Mouse (Mus musculus) thymus, postnatal 4 days (tissue): Measurements from ENCODE around the gene Stk33.

Experiments used
- DNase-seq: peaks from one replicate; pipeline ENCODE4 v3.0.0; 2021

Stk33 gene

GRCm38 (mm10) chr7:109347241-109347640 is 91.6 kb downstream of the Stk33 start:
- no peak for DNase-seq

DNA sequence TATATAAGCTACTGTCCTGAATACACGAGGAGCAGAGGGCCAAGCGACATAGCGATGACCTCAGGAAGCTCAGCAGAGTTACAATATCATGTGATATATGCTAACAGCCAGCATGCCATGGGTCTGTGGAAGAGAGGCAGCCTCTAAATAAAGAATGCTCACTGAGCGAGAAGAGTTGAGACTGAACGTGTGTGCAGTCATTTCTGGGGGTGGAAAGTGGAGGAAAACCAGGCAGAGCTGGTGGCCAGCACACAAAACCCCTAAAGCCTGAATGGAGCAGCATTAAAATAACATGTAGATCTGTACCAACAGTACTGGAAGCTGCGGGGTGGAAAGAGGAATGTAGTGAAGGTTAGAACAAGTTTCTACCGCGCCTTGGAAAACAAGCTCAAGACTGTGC is 107.2 kb downstream of the Stk33 start:
- no peak for DNase-seq

GRCm38 (mm10) chr7:109328772-109329171 is 110.1 kb downstream of the Stk33 start:
- DNase-seq = no peak

DNA sequence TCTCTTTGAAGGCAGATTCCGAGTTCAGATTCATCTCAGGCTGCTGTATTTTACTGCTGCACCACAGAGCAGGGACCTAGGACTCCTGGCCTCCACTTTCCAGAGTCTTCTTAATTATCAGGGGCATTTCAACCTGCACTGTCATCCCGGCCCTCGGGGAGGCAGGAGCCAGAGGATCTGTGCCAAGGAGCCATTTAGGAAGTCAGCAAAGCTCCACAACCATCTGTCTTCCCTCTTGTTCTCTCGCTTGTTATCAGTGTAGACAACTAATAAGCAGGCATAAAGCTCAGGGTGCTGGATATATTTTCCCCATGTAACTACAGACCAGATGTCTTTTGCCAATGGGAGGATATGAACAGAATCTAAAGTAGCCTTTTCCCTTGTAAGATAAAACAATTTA is 112.1 kb downstream of the Stk33 start:
- no peak for DNase-seq

- DNase-seq = no peak
Measured at GRCm38 (mm10) chr7:109325731-109326130, 113.2 kb downstream of the Stk33 start.

- DNase-seq = no peak
Measured at GRCm38 (mm10) chr7:109325169-109325568, 113.7 kb downstream of the Stk33 start.

DNA sequence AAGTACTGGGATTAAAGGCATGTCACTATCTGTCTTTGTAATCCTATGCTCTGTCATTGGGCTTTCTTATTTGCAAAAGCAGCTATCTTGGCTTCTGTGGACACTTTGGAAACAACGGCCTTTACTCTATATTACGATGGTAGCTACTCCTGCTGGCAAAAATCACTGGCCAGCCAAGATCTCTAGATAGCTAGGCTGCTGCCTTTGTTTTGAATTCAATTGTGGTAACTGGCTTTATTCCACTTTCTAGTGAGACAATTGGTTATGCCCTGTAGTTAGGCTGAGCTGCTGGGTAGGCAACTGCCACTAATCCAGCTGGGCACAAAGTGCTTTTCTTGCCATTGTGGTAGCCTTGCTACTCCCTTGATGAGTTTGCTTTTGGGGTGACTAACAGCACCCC is 129.4 kb downstream of the Stk33 start:
- DNase-seq = no peak

DNA sequence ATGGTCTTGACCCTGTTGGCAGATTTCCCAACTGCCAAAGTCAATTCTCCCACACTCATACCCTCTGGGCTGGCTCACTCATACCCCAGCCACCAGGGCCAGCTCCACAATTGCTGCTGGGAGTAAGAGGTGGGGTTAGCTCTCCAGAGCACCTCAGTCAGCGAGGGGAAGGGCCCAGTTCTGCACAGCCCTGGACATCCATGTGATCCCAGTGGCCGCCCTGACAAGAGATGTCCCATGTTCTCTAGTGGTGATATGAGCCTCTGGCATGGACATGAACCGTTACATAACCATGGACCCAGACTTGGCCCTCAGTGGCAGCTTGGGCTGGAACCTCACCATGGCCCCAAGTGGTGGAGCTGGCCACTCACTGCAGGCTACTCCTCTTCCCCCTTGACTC is 143.1 kb downstream of the Stk33 start:
- no peak for DNase-seq

GRCm38 (mm10) chr7:109295351-109295750 is 143.5 kb downstream of the Stk33 start:
- DNase-seq = no peak

- DNase-seq = peak; percentile 17
Measured at GRCm38 (mm10) chr7:109290501-109290900, 148.4 kb downstream of the Stk33 start.

GRCm38 (mm10) chr7:109289106-109289505 is 149.8 kb downstream of the Stk33 start:
- no peak for DNase-seq

GRCm38 (mm10) chr7:109282106-109282505 is 156.8 kb downstream of the Stk33 start:
- DNase-seq = no peak

DNA sequence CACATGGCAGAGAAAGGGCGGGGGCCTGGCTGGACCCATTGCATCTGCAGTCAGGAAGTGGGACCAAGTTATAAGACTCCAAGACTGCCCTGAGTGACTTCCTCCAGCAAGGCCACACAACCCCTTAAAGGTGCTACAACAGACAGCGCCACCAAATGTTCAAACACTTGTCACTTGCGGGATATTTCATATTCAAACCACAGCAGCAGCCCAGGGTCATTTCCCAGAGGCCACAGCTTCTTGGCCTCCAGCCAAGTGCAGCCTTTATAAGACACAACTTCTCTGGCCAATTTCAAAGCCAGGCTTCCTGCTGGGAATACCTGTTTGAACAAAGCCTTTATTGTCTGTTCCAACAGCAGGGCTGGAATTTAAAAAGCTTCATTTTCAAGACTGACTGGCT is 162.3 kb downstream of the Stk33 start:
- peak; percentile 7 for DNase-seq

DNA sequence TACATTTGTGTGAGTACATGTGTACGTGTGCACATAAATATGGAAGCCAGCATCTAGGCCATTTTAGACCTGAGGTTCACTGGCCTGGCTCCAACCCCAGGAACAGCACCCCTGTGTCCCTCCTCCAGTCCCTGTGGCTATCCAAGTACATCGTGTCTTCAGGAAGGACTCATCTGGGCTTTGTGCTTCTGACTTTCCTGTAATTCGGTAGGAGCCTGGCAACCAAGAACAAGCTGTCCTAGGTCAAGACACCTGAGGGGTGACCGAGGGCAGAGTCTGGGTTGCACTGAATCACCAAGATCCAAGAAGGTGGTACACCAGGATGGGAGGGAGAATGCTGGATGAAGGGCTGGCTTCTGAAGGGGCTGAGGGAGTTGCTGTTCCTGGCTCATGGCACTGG is 163.0 kb downstream of the Stk33 start:
- DNase-seq = peak; percentile 4

DNA sequence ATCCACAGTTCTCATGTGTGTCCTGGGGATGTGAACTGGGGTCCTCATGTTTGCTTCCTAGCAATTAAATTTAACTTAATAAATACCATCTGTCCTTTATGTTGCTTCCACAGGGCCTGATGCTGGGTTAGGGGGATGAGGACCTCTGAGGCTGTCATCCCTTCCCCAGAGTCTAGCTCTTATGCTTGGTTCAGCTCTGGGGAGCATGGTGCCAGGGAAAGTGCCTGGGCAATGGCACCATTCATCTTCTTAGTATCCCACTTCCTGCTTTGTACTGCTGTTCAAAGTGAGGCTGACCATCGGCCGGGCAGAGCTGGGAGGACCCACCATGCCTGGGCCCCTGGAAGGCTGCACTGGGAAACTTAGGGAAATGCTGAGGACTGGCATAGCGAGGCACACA is 163.7 kb downstream of the Stk33 start:
- peak; percentile 1 for DNase-seq

GRCm38 (mm10) chr7:109274289-109274688 is 164.6 kb downstream of the Stk33 start:
- DNase-seq = peak; percentile 1

GRCm38 (mm10) chr7:109269046-109269445 is 169.8 kb downstream of the Stk33 start:
- no peak for DNase-seq

GRCm38 (mm10) chr7:109267370-109267769 is 171.5 kb downstream of the Stk33 start:
- no peak for DNase-seq

DNA sequence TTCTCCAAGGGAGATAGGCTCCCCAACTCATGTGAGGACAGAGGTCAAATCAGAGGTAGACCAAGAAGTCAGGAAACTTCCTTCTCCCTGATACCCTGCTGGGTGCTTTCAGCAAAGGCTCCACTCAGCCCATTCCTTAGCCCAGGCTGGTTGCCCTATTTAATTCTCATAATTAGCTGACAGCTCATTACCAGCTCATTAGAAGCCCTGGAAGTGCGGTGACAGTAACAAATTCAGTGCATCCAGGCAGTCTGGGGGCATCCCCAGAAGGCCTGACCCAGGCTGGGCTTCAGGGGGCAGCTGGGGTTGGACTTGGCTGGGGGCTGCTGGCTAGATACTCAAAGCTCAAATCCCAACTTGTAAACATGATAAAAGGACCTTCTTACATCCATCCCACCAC is 172.7 kb downstream of the Stk33 start:
- no peak for DNase-seq

- DNase-seq = peak; percentile 32
Measured at GRCm38 (mm10) chr7:109265606-109266005, 173.3 kb downstream of the Stk33 start.

DNA sequence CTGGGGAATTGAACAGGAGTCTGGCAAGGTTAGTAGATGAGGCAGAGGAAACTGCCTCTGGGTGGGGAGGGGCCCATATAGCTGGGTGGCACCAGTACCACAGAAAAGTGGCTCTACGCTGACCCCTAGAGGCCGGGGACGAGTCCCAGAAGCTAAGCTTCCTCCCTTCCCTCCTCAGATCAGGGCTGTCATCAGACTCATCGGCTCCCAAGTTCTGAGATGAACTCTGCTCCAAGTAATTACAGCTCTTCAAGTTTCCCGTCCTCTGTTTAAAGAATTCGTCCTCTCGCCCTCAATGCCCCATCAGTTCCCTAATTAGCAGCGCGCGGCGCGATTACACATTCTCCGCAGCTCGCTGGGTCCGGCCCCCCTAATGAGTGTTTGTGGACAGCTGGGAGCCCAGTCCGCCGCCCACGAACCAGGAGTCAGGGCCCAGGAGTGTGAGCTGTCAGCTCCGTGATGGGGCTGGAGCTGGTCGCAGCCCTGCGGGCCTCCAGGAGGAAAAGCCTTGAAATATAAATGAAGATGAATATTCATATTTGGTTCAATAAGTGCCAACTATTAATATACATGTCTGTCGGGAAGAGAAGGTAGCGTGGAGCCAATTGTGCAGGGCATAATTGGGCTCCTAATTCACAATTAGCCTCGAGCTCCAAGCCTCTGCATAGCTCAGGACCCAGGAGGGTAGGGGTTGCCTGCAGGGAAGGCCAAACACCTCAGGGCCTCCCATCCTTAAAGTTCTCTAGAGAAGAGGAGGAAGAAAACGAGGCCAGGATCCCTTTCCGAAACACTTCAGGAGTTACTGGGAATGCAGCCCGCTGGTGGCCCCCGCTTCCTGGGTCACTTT is 183.2 kb downstream of the Stk33 start:
- DNase-seq = peak; percentile 86

GRCm38 (mm10) chr7:109251418-109251817 is 187.5 kb downstream of the Stk33 start:
- DNase-seq = no peak

- DNase-seq = no peak
Measured at GRCm38 (mm10) chr7:109244776-109245175, 194.1 kb downstream of the Stk33 start.

DNA sequence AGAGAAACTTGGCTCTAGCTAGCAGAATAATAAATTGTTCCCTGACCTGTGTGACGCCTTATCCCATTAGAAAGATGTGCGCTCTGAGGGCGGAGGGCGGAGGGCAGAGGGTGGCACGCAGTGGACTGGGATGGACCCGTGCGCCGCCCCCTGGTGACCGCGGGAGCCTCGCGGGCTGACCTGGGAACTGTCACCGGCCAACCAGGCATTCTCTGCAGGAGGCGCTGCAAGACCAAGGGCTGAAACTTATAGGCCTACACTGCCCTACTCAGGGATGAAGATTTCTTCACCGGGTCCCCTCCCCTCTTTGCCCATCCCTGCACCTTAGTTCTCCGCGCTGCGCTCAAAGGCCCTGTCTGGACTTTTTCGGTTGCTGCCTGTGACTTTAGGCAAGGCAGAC is 197.6 kb downstream of the Stk33 start:
- DNase-seq = peak; percentile 12

DNA sequence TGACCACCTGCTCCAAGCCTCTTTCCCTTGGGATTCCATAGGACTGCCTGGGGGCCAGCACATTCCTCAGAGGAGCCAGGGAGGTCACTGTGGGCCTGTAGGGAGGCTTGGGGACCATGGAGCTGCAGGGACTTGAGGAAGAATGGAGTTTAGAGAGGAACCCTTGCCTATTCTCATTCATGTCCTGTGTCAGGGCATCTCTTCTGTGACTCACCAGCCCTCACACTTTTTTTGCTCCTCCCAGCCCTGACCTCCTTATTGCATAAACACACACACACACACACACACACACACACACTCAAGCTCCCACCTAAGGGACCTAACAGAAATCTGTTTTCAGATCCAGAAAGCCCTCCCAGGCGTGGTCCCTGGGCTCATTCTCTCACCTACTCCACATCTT is 199.5 kb downstream of the Stk33 start:
- no peak for DNase-seq
